Mouse (Mus musculus) midbrain, embryonic 14.5 days (tissue): ENCODE measurements at regions not wholly inside any gene's neighbourhood (a gene's known extent, or its start where the extent isn't known, plus 50 kb on each side); places are given as distances from the start of the nearest gene placed in this dataset.

Source experiments
- ATAC-seq: fragments of 200-750 bp; cut with Nextera tagmentation; 2 replicates; pipeline ENCODE4 v1.8.0; 2017; ENCODE audit warnings: moderate number of reproducible peaks, moderate library complexity; ENCODE audit not compliant: low FRiP score, low TSS enrichment
- DNase-seq: peaks from one replicate; pipeline ENCODE4 v3.0.0-alpha.2; 2015
- H3K27ac ChIP-seq: fragments of 300-500 bp; sonication (generic); replicated peaks from 2 replicates; pipeline ENCODE4 v1.5.1; 2014; ENCODE audit warnings: mild to moderate bottlenecking, low read depth, low read length, moderate library complexity
- H3K27me3 ChIP-seq: fragments of 300-500 bp; sonication (generic); 2 replicates; pipeline ENCODE4 v1.6.1; 2014; ENCODE audit warnings: low read length, control low read depth, mixed read lengths; ENCODE audit not compliant: control insufficient read depth, insufficient read depth
- H3K36me3 ChIP-seq: fragments of 300-500 bp; sonication (generic); 2 replicates; pipeline ENCODE4 v1.6.1; 2014; ENCODE audit warnings: low read length, control low read depth; ENCODE audit not compliant: control insufficient read depth, insufficient read depth
- H3K4me1 ChIP-seq: fragments of 300-500 bp; sonication (generic); 2 replicates; pipeline ENCODE4 v1.6.1; 2014; ENCODE audit warnings: mild to moderate bottlenecking, antibody characterized with exemption, low read length, control low read depth; ENCODE audit not compliant: control insufficient read depth, insufficient read depth
- H3K4me2 ChIP-seq: fragments of 300-500 bp; sonication (generic); 2 replicates; pipeline ENCODE4 v1.6.1; 2014; ENCODE audit warnings: mild to moderate bottlenecking, low read length, moderate library complexity
- H3K4me3 ChIP-seq: fragments of 300-500 bp; sonication (generic); replicated peaks from 2 replicates; pipeline ENCODE4 v1.5.1; 2014; ENCODE audit warnings: low read depth, low read length
- H3K9ac ChIP-seq: fragments of 300-500 bp; sonication (generic); replicated peaks from 2 replicates; pipeline ENCODE4 v1.6.1; 2014; ENCODE audit warnings: mild to moderate bottlenecking, low read length, moderate library complexity
- H3K9me3 ChIP-seq: fragments of 300-500 bp; sonication (generic); 2 replicates; pipeline ENCODE4 v1.6.1; 2016; ENCODE audit warnings: low read length, control low read depth, mixed read lengths; ENCODE audit not compliant: control insufficient read depth
- WGBS: fragments of 180-500 bp; shearing (Covaris S2); extraction: QIAGEN DNeasy Blood & Tissue Kit; methylation state at CpG from one replicate; pipeline ENCODE4 v1.1.7; 2014; 5-methylcytosine and 5-hydroxymethylcytosine counted together

GRCm38 (mm10) chr8:11919876-11920275, 79.6 kb downstream of the Tex29 start:
- H3K4me3 ChIP-seq, result no peak overlapping the region
- no peak overlapping the region for H3K27ac ChIP-seq
- no peaks in the 10 kb centered on the region for H3K36me3 ChIP-seq
- H3K4me2 ChIP-seq, result no peak overlapping the region
- 96% methylated on average over 2 of the region's 2 CpGs for WGBS
- no peak overlapping the region for H3K9ac ChIP-seq
- H3K9me3 ChIP-seq, result no peaks in the 10 kb centered on the region
- H3K4me1 ChIP-seq, result peaks cover 8% of the 10 kb centered on the region
- DNase-seq, result no peak
- ATAC-seq, result no peak
- H3K27me3 ChIP-seq, result no peaks in the 10 kb centered on the region

GRCm38 (mm10) chr8:11923115-11923514, 82.8 kb downstream of the Tex29 start:
- no peaks in the 10 kb centered on the region for H3K9me3 ChIP-seq
- WGBS, result 84% methylated on average over 7 of the region's 7 CpGs
- ATAC-seq (no peak), DNase-seq (no peak)
- no peaks in the 10 kb centered on the region for H3K36me3 ChIP-seq
- H3K27ac ChIP-seq, result no peak overlapping the region
- H3K27me3 ChIP-seq, result no peaks in the 10 kb centered on the region
- no peaks in the 10 kb centered on the region for H3K4me1 ChIP-seq
- no peak overlapping the region for H3K4me2 ChIP-seq
- no peak overlapping the region for H3K9ac ChIP-seq
- H3K4me3 ChIP-seq, result no peak overlapping the region

- H3K9me3 ChIP-seq, result no peaks in the 10 kb centered on the region
- 73% methylated on average over 11 of the region's 11 CpGs for WGBS
- ATAC-seq (no peak), DNase-seq (peak; percentile 71)
- no peak overlapping the region for H3K27ac ChIP-seq
- H3K9ac ChIP-seq, result no peak overlapping the region
- H3K4me2 ChIP-seq, result no peak overlapping the region
- H3K4me3 ChIP-seq, result no peak overlapping the region
- H3K27me3 ChIP-seq, result no peaks in the 10 kb centered on the region
- no peaks in the 10 kb centered on the region for H3K36me3 ChIP-seq
- no peaks in the 10 kb centered on the region for H3K4me1 ChIP-seq
Measured at GRCm38 (mm10) chr8:11924165-11924564, 83.9 kb downstream of the Tex29 start.

- 18% methylated on average over 6 of the region's 6 CpGs for WGBS
- Histone ChIP-seq H3K27ac (0 out of 2 replicates have a peak overlapping the region, but pooled peaks have one; percentile 27), H3K27me3 (no peaks in the 10 kb centered on the region)
Measured at GRCm38 (mm10) chr8:11942892-11943332, 102.6 kb downstream of the Tex29 start.

GRCm38 (mm10) chr8:11947766-11948165, 107.5 kb downstream of the Tex29 start:
- H3K9ac ChIP-seq, result no peak overlapping the region
- no peak for ATAC-seq

More at GRCm38 (mm10) chr8:11942892-11943332, 102.6 kb downstream of the Tex29 start:
- Histone ChIP-seq H3K9ac (no peak overlapping the region), H3K9me3 (no peaks in the 10 kb centered on the region), H3K4me3 (no peak overlapping the region), H3K4me1 (no peaks in the 10 kb centered on the region), H3K4me2 (no peak overlapping the region), H3K36me3 (no peaks in the 10 kb centered on the region)
- DNase-seq (peak; percentile 92), ATAC-seq (peak; percentile 84)

GRCm38 (mm10) chr8:11956268-11956667, 116.0 kb downstream of the Tex29 start:
- H3K4me1 ChIP-seq, result no peaks in the 10 kb centered on the region
- no peaks in the 10 kb centered on the region; the same call in 1 of the 2 replicates for H3K27me3 ChIP-seq
- H3K9ac ChIP-seq, result no peak overlapping the region
- no peaks in the 10 kb centered on the region for H3K36me3 ChIP-seq
- ATAC-seq (no peak), DNase-seq (no peak)
- WGBS, result 20% methylated on average over 7 of the region's 7 CpGs
- H3K27ac ChIP-seq, result no peak overlapping the region
- H3K9me3 ChIP-seq, result 0 out of 2 replicates have a peak, but pooled peaks cover 3% of the 10 kb centered on the region
- H3K4me2 ChIP-seq, result no peak overlapping the region
- no peak overlapping the region for H3K4me3 ChIP-seq

More at GRCm38 (mm10) chr8:11947766-11948165, 107.5 kb downstream of the Tex29 start:
- 86% methylated on average over 8 of the region's 8 CpGs for WGBS
- Histone ChIP-seq H3K4me2 (no peak overlapping the region), H3K4me3 (no peak overlapping the region), H3K4me1 (no peaks in the 10 kb centered on the region), H3K27me3 (no peaks in the 10 kb centered on the region), H3K9me3 (0 out of 2 replicates have a peak, but pooled peaks cover 3% of the 10 kb centered on the region), H3K36me3 (no peaks in the 10 kb centered on the region), H3K27ac (no peak overlapping the region)
- DNase-seq, result no peak

GRCm38 (mm10) chr8:11957046-11957783, 116.9 kb downstream of the Tex29 start:
- no peaks in the 10 kb centered on the region for H3K4me1 ChIP-seq
- peak; percentile 89 for DNase-seq
- H3K9me3 ChIP-seq, result no peaks in the 10 kb centered on the region
- no peaks in the 10 kb centered on the region; the same call in 1 of the 2 replicates for H3K27me3 ChIP-seq
- no peaks in the 10 kb centered on the region for H3K36me3 ChIP-seq
- no peak overlapping the region for H3K4me3 ChIP-seq
- no peak overlapping the region for H3K4me2 ChIP-seq
- 71% methylated on average over 7 of the region's 7 CpGs for WGBS
- no peak overlapping the region for H3K27ac ChIP-seq
- ATAC-seq, result peak; percentile 57; the same call in 1 of the 2 replicates
- H3K9ac ChIP-seq, result no peak overlapping the region

- WGBS, result 72% methylated on average over 5 of the region's 5 CpGs
- peaks cover 3% of the 10 kb centered on the region; the same call in 1 of the 2 replicates for H3K27me3 ChIP-seq
Measured at GRCm38 (mm10) chr8:11958176-11958575, 117.9 kb downstream of the Tex29 start.

GRCm38 (mm10) chr8:11959466-11959865, 119.2 kb downstream of the Tex29 start:
- Histone ChIP-seq H3K36me3 (no peaks in the 10 kb centered on the region), H3K27me3 (peaks cover 3% of the 10 kb centered on the region; the same call in 1 of the 2 replicates), H3K4me1 (no peaks in the 10 kb centered on the region), H3K4me3 (no peak overlapping the region), H3K4me2 (no peak overlapping the region), H3K27ac (no peak overlapping the region), H3K9ac (no peak overlapping the region), H3K9me3 (no peaks in the 10 kb centered on the region)
- peak; percentile 42 for DNase-seq
- WGBS, result 82% methylated on average over 4 of the region's 4 CpGs
- ATAC-seq, result no peak

More at GRCm38 (mm10) chr8:11958176-11958575, 117.9 kb downstream of the Tex29 start:
- DNase-seq, result no peak
- no peaks in the 10 kb centered on the region for H3K36me3 ChIP-seq
- H3K4me3 ChIP-seq, result no peak overlapping the region
- no peak overlapping the region for H3K27ac ChIP-seq
- no peak overlapping the region for H3K4me2 ChIP-seq
- no peaks in the 10 kb centered on the region for H3K9me3 ChIP-seq
- no peaks in the 10 kb centered on the region for H3K4me1 ChIP-seq
- no peak for ATAC-seq
- no peak overlapping the region for H3K9ac ChIP-seq
